Mouse (Mus musculus) forebrain, embryonic 14.5 days (tissue): ENCODE results near the gene Phf11b. TPM values are rescaled to one million over a fixed set of nuclear protein-coding genes. Genes with fewer than 3 reads are reported as not detected.
"Not testable (repeated sequence)": the region's sequence is repeated elsewhere in the genome, so short reads cannot be mapped to it uniquely, and the experiment has no call there.

Source experiments
- ATAC-seq: fragments of 200-750 bp; cut with Nextera tagmentation; 2 replicates; pipeline ENCODE4 v1.8.0; 2017; ENCODE audit warnings: mild to moderate bottlenecking, moderate library complexity
- DNase-seq: peaks from one replicate; pipeline ENCODE4 v3.0.0-alpha.2; 2015; ENCODE audit warnings: low spot score
- H3K27ac ChIP-seq: fragments of 300-500 bp; sonication (generic); 2 replicates; pipeline ENCODE4 v1.5.1; 2014; ENCODE audit warnings: low read depth, mild to moderate bottlenecking, control low read depth, low read length, moderate library complexity
- H3K27me3 ChIP-seq: fragments of 300-500 bp; sonication (generic); replicated peaks from 2 replicates; pipeline ENCODE4 v1.6.1; 2014; ENCODE audit warnings: low read length, control low read depth, mixed read lengths; ENCODE audit not compliant: control insufficient read depth, insufficient read depth
- H3K36me3 ChIP-seq: fragments of 300-500 bp; sonication (generic); 2 replicates; pipeline ENCODE4 v1.6.1; 2014; ENCODE audit warnings: low read length, control low read depth; ENCODE audit not compliant: control insufficient read depth, insufficient read depth
- H3K4me1 ChIP-seq: fragments of 300-500 bp; sonication (generic); 2 replicates; pipeline ENCODE4 v1.6.1; 2014; ENCODE audit warnings: antibody characterized with exemption, low read length, control low read depth; ENCODE audit not compliant: control insufficient read depth, insufficient read depth
- H3K4me2 ChIP-seq: fragments of 300-500 bp; sonication (generic); 2 replicates; pipeline ENCODE4 v1.6.1; 2014; ENCODE audit warnings: mild to moderate bottlenecking, control low read depth, low read length
- H3K4me3 ChIP-seq: fragments of 300-500 bp; sonication (generic); 2 replicates; pipeline ENCODE4 v1.5.1; 2014; ENCODE audit warnings: low read depth, low read length, control low read depth
- H3K9ac ChIP-seq: fragments of 300-500 bp; sonication (generic); 2 replicates; pipeline ENCODE4 v1.6.1; 2014; ENCODE audit warnings: mild to moderate bottlenecking, low read length, control low read depth, moderate library complexity
- H3K9me3 ChIP-seq: fragments of 300-500 bp; sonication (generic); replicated peaks from 2 replicates; pipeline ENCODE4 v1.6.1; 2016; ENCODE audit warnings: low read length, control low read depth, mixed read lengths; ENCODE audit not compliant: control insufficient read depth
- WGBS: fragments of 180-500 bp; shearing (Covaris S2); extraction: QIAGEN DNeasy Blood & Tissue Kit; methylation state at CpG from one replicate; pipeline ENCODE4 v1.1.7; 2014; 5-methylcytosine and 5-hydroxymethylcytosine counted together
- polyA plus RNA-seq: library from polyadenylated mRNA; unstranded; fragments of >200 nt; fragmentation: Nextera tagmentation; extraction: Ambion mirVana; gene quantifications from 2 replicates; pipeline ENCODE4 v1.2.1, GENCODE M21; 2014

Phf11b gene
- 0.27 and 0.43 TPM in 2 replicates for polyA plus RNA-seq

GRCm38 (mm10) chr14:59341189-59341588, at the start of gene Phf11b:
Gene Phf11b, minus strand, starts transcription at chr14:59341351.
- not testable (repeated sequence) for H3K4me2 ChIP-seq, H3K27me3 ChIP-seq, ATAC-seq, H3K9me3 ChIP-seq, H3K27ac ChIP-seq, H3K4me3 ChIP-seq, H3K9ac ChIP-seq, H3K36me3 ChIP-seq, DNase-seq, H3K4me1 ChIP-seq
- WGBS = 41% methylated on average over 1 of the region's 1 CpGs

GRCm38 (mm10) chr14:59390181-59390580, 49.0 kb upstream of the Phf11b start:
- 85% methylated on average over 4 of the region's 4 CpGs for WGBS
- not testable (repeated sequence) for DNase-seq, H3K27me3 ChIP-seq, H3K27ac ChIP-seq, ATAC-seq, H3K9me3 ChIP-seq, H3K4me2 ChIP-seq, H3K4me3 ChIP-seq, H3K4me1 ChIP-seq, H3K36me3 ChIP-seq, H3K9ac ChIP-seq

GRCm38 (mm10) chr14:59389532-59389931, 48.4 kb upstream of the Phf11b start:
- no peak for ATAC-seq
- Histone ChIP-seq H3K9ac (no peak overlapping the region), H3K4me1 (no peaks in the 10 kb centered on the region), H3K4me2 (no peak overlapping the region), H3K27ac (no peak overlapping the region), H3K9me3 (no peaks in the 10 kb centered on the region), H3K36me3 (no peaks in the 10 kb centered on the region), H3K27me3 (no peaks in the 10 kb centered on the region), H3K4me3 (no peak overlapping the region)
- WGBS = 76% methylated on average over 1 of the region's 1 CpGs
- no peak for DNase-seq

DNA sequence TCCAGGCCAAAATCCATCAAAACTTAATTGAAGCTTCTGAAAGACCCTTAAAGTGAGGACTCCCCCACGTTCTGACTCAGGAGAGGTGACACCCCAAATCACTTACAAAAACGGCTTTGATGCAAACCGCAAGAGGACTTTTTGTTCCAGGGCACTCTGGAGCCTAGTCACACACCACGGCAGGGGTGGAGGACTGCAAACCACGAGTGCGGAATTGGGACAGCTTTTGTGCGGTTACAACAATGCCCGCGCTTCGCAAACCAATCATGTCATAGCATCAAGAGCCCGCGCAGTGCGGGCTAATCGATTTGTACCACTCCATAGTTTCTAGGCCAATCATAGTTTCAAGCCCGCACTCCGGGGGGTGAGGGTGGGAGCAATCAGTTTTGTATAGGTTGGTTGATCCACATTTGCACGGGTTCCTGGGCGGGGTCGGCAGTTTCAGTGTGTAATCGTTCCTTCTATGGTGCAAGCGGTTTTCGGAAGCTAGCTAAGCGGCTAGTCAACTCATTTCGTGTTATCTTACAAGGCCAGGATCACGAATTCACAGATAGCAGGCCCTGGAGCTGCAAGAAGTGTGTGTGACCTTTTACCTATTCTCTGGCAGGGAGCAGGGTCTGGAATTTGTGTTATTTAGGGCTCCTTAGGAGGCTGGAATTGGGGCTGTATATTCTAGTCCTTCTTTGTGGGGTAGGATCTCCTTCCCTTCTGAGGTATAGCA, 29.4 kb upstream of the Phf11b start:
- no peak overlapping the region for H3K9ac ChIP-seq
- no peaks in the 10 kb centered on the region for H3K9me3 ChIP-seq
- DNase-seq = no peak
- H3K27me3 ChIP-seq = no peaks in the 10 kb centered on the region
- H3K36me3 ChIP-seq = no peaks in the 10 kb centered on the region
- H3K4me1 ChIP-seq = no peaks in the 10 kb centered on the region
- no peak for ATAC-seq
- no peak overlapping the region for H3K27ac ChIP-seq
- no peak overlapping the region for H3K4me2 ChIP-seq
- 93% methylated on average over 25 of the region's 25 CpGs for WGBS
- H3K4me3 ChIP-seq = no peak overlapping the region

- ATAC-seq (no peak), DNase-seq (no peak)
- Histone ChIP-seq H3K27me3 (no peaks in the 10 kb centered on the region), H3K27ac (no peak overlapping the region), H3K4me1 (no peaks in the 10 kb centered on the region), H3K4me2 (no peak overlapping the region), H3K4me3 (no peak overlapping the region), H3K36me3 (no peaks in the 10 kb centered on the region), H3K9ac (no peak overlapping the region), H3K9me3 (no peaks in the 10 kb centered on the region)
- 85% methylated on average over 8 of the region's 8 CpGs for WGBS
These were observed 25.4 kb upstream of the Phf11b start for GRCm38 (mm10) chr14:59366386-59367105.

DNA sequence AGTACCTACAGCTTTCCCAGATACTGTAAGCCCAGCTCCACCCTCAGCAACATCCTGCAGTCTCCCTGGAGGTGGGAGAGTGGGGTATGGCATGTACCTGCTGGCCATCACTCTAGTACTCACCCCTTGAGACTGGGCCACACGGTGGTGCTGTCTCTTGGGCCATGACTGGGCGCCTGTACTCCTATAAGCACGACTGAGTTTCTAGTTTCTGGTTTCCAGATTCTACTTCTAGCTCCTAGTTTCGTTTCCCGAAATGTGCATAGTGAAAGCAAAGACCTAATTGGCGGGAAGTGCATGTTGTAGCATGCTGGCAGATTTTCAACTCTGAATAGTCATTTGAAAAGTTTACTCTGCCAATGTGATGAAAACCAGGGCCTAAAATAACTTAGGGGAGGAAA, 24.1 kb upstream of the Phf11b start, which contains the start of gene Phf11d:
TSS of gene Phf11d (minus strand) at position 227 of the 401 bp plus-strand sequence.
- no peak within 1 kb of the TSS for H3K9ac ChIP-seq
- no peaks in the 10 kb centered on the region for H3K27me3 ChIP-seq
- DNase-seq (no peak), ATAC-seq (no peak)
- no peak within 1 kb of the TSS for H3K4me2 ChIP-seq
- H3K36me3 ChIP-seq = no peaks in the 10 kb centered on the region
- 81% methylated on average over 6 of the region's 6 CpGs for WGBS
- no peak within 1 kb of the TSS for H3K27ac ChIP-seq
- no peaks in the 10 kb centered on the region for H3K9me3 ChIP-seq
- H3K4me3 ChIP-seq = no peak within 1 kb of the TSS
- no peaks in the 10 kb centered on the region for H3K4me1 ChIP-seq

GRCm38 (mm10) chr14:59339541-59339940, 1.6 kb downstream of the Phf11b start:
- H3K4me3 ChIP-seq = no peak overlapping the region
- no peaks in the 10 kb centered on the region for H3K27me3 ChIP-seq
- no peak for DNase-seq
- H3K36me3 ChIP-seq = no peaks in the 10 kb centered on the region
- H3K27ac ChIP-seq = no peak overlapping the region
- no peak for ATAC-seq
- no peaks in the 10 kb centered on the region for H3K9me3 ChIP-seq
- H3K4me1 ChIP-seq = no peaks in the 10 kb centered on the region
- no peak overlapping the region for H3K9ac ChIP-seq
- 80% methylated on average over 1 of the region's 1 CpGs for WGBS
- no peak overlapping the region for H3K4me2 ChIP-seq

GRCm38 (mm10) chr14:59336056-59336455, 5.1 kb downstream of the Phf11b start:
- H3K27ac ChIP-seq, H3K4me2 ChIP-seq: not testable (repeated sequence)
- 93% methylated on average over 3 of the region's 3 CpGs for WGBS

DNA sequence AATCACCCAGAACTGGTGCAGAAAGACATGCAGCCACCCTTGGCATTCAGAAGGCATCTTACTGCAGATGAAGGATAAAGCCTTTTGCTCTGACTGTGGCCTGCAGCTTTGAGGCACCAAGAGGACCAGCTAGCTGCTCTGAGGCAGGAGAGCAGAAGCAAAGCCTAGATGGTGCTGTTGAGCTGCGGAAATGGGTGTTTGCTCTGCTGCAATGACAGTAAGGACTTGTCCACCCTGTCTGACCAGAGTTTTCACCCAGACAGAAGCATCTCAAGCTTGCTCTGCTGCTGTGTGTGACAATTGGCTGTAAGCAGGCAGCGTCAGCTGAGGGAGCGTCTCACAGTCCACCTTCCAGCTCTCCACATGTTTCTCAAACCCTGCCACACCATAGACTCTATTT, 10.7 kb downstream of the Phf11b start:
- WGBS = 55% methylated on average over 3 of the region's 3 CpGs
- not testable (repeated sequence) for ATAC-seq

More at GRCm38 (mm10) chr14:59336056-59336455, 5.1 kb downstream of the Phf11b start:
- not testable (repeated sequence) for H3K27me3 ChIP-seq, DNase-seq, H3K36me3 ChIP-seq, H3K4me1 ChIP-seq, H3K9me3 ChIP-seq, ATAC-seq, H3K9ac ChIP-seq, H3K4me3 ChIP-seq

More for the DNA sequence above, 10.7 kb downstream of the Phf11b start:
- H3K9me3 ChIP-seq, H3K4me1 ChIP-seq, H3K27me3 ChIP-seq, H3K9ac ChIP-seq, H3K4me2 ChIP-seq, H3K4me3 ChIP-seq, H3K36me3 ChIP-seq, H3K27ac ChIP-seq: not testable (repeated sequence)
- peak; percentile 4 for DNase-seq
